Mouse (Mus musculus): ENCODE results near the gene Pvalb. TPM values are rescaled to one million over a fixed set of nuclear protein-coding genes. Genes with fewer than 3 reads are reported as not detected.

Gene Pvalb
- polyA plus RNA-seq, 1 experiment from 2014 or later, result 0.26 TPM

- no peaks in the 10 kb centered on the region for H3K27me3 ChIP-seq
- WGBS, result 63% methylated on average over 11 of the region's 11 CpGs
- peak overlapping the region; percentile 82 for H3K4me2 ChIP-seq
- H3K9ac ChIP-seq, result no peak overlapping the region
- H3K36me3 ChIP-seq, result no peaks in the 10 kb centered on the region
- no peak for ATAC-seq (ENCODE audit: borderline replicate concordance, extremely low read depth, low FRiP score, low TSS enrichment)
- peaks cover 16% of the 10 kb centered on the region for H3K4me1 ChIP-seq
- no peaks in the 10 kb centered on the region for H3K9me3 ChIP-seq
- peak overlapping the region; percentile 63; the same call in 1 of the 2 replicates for H3K4me3 ChIP-seq
- no peak overlapping the region for H3K27ac ChIP-seq
These were observed 33.8 kb downstream of the Pvalb start for GRCm38 (mm10) chr15:78172256-78172898.

GRCm38 (mm10) chr15:78171651-78172050 is 34.5 kb downstream of the Pvalb start:
- H3K27ac ChIP-seq, result no peak overlapping the region
- no peak for ATAC-seq (ENCODE audit: borderline replicate concordance, extremely low read depth, low FRiP score, low TSS enrichment)
- no peaks in the 10 kb centered on the region for H3K36me3 ChIP-seq
- H3K27me3 ChIP-seq, result no peaks in the 10 kb centered on the region
- no peak overlapping the region for H3K4me3 ChIP-seq
- H3K4me1 ChIP-seq, result peaks cover 16% of the 10 kb centered on the region
- no peaks in the 10 kb centered on the region for H3K9me3 ChIP-seq
- WGBS, result 89% methylated on average over 10 of the region's 10 CpGs
- H3K9ac ChIP-seq, result no peak overlapping the region
- H3K4me2 ChIP-seq, result no peak overlapping the region

DNA sequence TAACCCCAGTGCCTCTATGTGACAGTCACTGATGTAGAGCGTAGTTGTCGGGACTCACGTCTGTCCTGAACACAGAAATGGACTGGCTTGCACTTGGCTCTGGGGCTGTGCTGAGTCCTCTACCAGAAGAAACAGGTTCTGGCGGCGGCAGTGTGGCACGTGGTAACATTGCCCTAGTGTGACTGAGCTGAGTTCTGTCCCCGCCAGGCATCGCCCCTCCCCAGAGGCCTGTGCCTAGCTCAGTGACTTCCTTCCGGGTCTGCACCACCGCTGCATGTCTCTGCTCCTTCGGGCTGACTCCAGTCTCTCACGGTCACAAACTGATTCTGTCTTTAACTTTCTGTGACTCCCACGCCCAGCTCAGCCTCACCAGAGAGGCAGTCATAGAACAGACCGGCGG is 35.5 kb downstream of the Pvalb start:
- no peaks in the 10 kb centered on the region for H3K36me3 ChIP-seq
- 93% methylated on average over 15 of the region's 15 CpGs for WGBS
- ATAC-seq (ENCODE audit: borderline replicate concordance, extremely low read depth, low FRiP score, low TSS enrichment), result no peak

DNA sequence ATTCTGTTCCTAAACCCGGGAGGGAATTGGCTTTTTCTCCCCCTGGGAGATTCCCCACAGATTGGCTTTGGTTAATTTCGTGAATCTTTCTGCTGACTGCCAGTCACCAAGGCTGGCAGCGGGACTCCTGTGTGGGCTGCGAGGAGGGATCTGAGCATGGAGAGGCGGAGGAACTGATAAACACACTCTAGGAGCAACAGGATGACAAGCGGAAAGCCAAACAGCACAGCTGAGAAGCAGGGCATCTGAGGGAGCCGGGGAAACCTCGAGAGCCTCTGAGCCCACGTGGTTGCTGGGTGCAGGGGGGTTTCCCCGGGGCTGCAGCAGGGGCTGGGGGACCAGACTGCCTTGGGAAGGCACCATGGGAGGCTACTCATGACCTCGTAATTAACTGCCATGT is 36.6 kb downstream of the Pvalb start:
- 70% methylated on average over 11 of the region's 11 CpGs for WGBS
- Histone ChIP-seq H3K27ac (no peak overlapping the region), H3K36me3 (no peaks in the 10 kb centered on the region), H3K4me2 (no peak overlapping the region), H3K4me1 (peaks cover 10% of the 10 kb centered on the region), H3K27me3 (no peaks in the 10 kb centered on the region), H3K9me3 (no peaks in the 10 kb centered on the region), H3K4me3 (no peak overlapping the region), H3K9ac (no peak overlapping the region)
- no peak for ATAC-seq (ENCODE audit: borderline replicate concordance, extremely low read depth, low FRiP score, low TSS enrichment)

More for the DNA sequence above, 35.5 kb downstream of the Pvalb start:
- H3K27ac ChIP-seq, result no peak overlapping the region
- no peak overlapping the region for H3K4me2 ChIP-seq
- no peaks in the 10 kb centered on the region for H3K27me3 ChIP-seq
- H3K4me1 ChIP-seq, result peaks cover 16% of the 10 kb centered on the region
- no peak overlapping the region for H3K9ac ChIP-seq
- H3K4me3 ChIP-seq, result no peak overlapping the region
- no peaks in the 10 kb centered on the region for H3K9me3 ChIP-seq

DNA sequence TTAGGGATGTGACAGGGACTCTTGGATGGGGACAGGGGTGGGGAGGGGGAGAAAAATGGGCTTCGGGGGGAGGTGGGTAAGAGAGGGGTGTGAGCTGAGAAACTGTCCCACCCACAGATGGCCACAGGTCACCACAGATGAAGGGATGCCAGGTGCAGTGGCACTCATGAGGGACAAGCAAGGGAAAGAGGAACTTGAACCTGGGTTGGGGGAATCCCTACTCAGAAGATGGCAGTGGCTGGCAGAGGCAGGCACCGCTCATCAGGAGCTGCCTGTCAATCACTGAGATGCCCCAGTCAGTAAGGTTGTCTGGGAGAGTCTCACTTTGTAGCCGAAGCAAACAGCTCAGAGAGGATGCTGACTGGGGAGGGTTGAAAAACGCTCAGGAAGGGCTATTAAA is 40.9 kb downstream of the Pvalb start:
- H3K4me3 ChIP-seq, result no peak overlapping the region
- H3K27me3 ChIP-seq, result no peaks in the 10 kb centered on the region
- no peak for ATAC-seq (ENCODE audit: borderline replicate concordance, extremely low read depth, low FRiP score, low TSS enrichment)
- no peaks in the 10 kb centered on the region for H3K36me3 ChIP-seq
- no peak overlapping the region for H3K9ac ChIP-seq
- H3K9me3 ChIP-seq, result no peaks in the 10 kb centered on the region
- no peak overlapping the region for H3K4me2 ChIP-seq
- no peak overlapping the region for H3K27ac ChIP-seq
- no peaks in the 10 kb centered on the region for H3K4me1 ChIP-seq
- WGBS, result 83% methylated on average over 4 of the region's 4 CpGs

- no peak overlapping the region for H3K4me3 ChIP-seq
- no peak overlapping the region for H3K9ac ChIP-seq
- WGBS, result 91% methylated on average over 11 of the region's 11 CpGs
- H3K36me3 ChIP-seq, result no peaks in the 10 kb centered on the region
- no peaks in the 10 kb centered on the region for H3K4me1 ChIP-seq
- H3K27ac ChIP-seq, result no peak overlapping the region
- H3K27me3 ChIP-seq, result no peaks in the 10 kb centered on the region
- ATAC-seq (ENCODE audit: borderline replicate concordance, extremely low read depth, low FRiP score, low TSS enrichment), result no peak
- no peak overlapping the region for H3K4me2 ChIP-seq
- H3K9me3 ChIP-seq, result no peaks in the 10 kb centered on the region
These were observed 41.7 kb downstream of the Pvalb start for GRCm38 (mm10) chr15:78164466-78164865.

DNA sequence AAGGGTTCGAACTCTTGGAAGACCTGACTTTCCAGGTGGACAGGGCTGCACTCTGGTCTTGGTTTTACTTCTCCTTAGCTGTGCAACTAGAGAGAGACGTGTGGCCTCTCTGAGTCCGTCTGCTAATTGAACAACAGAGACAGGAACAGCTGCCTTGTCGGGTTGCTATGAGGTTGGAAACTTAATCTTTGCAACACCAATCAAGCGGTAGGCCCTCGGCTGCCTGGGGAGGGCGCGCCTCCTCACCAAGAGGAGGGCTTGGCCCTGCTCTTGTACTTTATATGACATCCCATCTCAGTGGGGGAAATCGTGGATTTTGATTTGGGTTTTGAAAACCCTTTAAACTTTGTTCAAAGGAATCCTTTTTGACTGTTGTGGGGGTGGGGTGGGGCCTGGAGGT is 44.3 kb downstream of the Pvalb start:
- Histone ChIP-seq H3K4me3 (no peak overlapping the region), H3K27me3 (no peaks in the 10 kb centered on the region), H3K4me1 (no peaks in the 10 kb centered on the region), H3K27ac (no peak overlapping the region), H3K9ac (no peak overlapping the region), H3K36me3 (no peaks in the 10 kb centered on the region), H3K9me3 (no peaks in the 10 kb centered on the region), H3K4me2 (no peak overlapping the region)
- WGBS, result 73% methylated on average over 9 of the region's 9 CpGs
- no peak for ATAC-seq (ENCODE audit: borderline replicate concordance, extremely low read depth, low FRiP score, low TSS enrichment)

- H3K27me3 ChIP-seq, result no peaks in the 10 kb centered on the region
These were observed 47.9 kb downstream of the Pvalb start for GRCm38 (mm10) chr15:78158335-78158734.

GRCm38 (mm10) chr15:78157824-78158223 is 48.4 kb downstream of the Pvalb start:
- H3K4me1 ChIP-seq, result no peaks in the 10 kb centered on the region
- no peak overlapping the region for H3K4me2 ChIP-seq
- ATAC-seq (ENCODE audit: borderline replicate concordance, extremely low read depth, low FRiP score, low TSS enrichment), result no peak
- no peaks in the 10 kb centered on the region for H3K36me3 ChIP-seq
- H3K27me3 ChIP-seq, result no peaks in the 10 kb centered on the region
- 55% methylated on average over 4 of the region's 4 CpGs for WGBS
- H3K4me3 ChIP-seq, result no peak overlapping the region
- H3K9ac ChIP-seq, result no peak overlapping the region
- H3K27ac ChIP-seq, result no peak overlapping the region
- no peaks in the 10 kb centered on the region for H3K9me3 ChIP-seq

More at GRCm38 (mm10) chr15:78158335-78158734, 47.9 kb downstream of the Pvalb start:
- WGBS, result 67% methylated on average over 4 of the region's 5 CpGs
- no peaks in the 10 kb centered on the region for H3K36me3 ChIP-seq
- no peak overlapping the region for H3K4me3 ChIP-seq
- no peak overlapping the region for H3K27ac ChIP-seq
- no peak overlapping the region for H3K4me2 ChIP-seq
- no peak for ATAC-seq (ENCODE audit: borderline replicate concordance, extremely low read depth, low FRiP score, low TSS enrichment)
- H3K4me1 ChIP-seq, result no peaks in the 10 kb centered on the region
- no peak overlapping the region for H3K9ac ChIP-seq
- no peaks in the 10 kb centered on the region for H3K9me3 ChIP-seq

DNA sequence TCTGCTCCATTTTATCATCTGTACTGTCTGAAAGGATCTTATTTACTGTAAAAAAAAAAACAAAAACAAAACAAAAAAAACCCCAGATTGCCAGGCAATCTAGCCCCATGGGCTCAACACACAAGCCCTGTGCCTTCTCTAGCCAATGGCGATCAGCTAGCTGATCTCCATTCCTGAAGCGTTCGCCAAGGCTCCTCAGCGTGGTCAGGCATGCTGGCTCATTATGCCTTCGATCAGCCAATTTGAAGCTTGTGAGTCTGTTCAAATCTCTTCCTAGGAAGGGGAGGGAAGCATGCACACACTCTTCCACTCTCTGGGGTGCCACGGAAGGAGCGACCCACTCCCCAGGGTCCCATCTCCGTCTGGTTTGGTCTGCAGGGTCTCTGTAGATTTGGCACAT is 48.9 kb downstream of the Pvalb start:
- ATAC-seq (ENCODE audit: borderline replicate concordance, extremely low read depth, low FRiP score, low TSS enrichment), result no peak
- Histone ChIP-seq H3K9ac (no peak overlapping the region), H3K4me3 (no peak overlapping the region), H3K9me3 (no peaks in the 10 kb centered on the region), H3K36me3 (no peaks in the 10 kb centered on the region), H3K4me2 (no peak overlapping the region), H3K4me1 (no peaks in the 10 kb centered on the region), H3K27me3 (no peaks in the 10 kb centered on the region), H3K27ac (no peak overlapping the region)
- WGBS, result 77% methylated on average over 8 of the region's 8 CpGs

DNA sequence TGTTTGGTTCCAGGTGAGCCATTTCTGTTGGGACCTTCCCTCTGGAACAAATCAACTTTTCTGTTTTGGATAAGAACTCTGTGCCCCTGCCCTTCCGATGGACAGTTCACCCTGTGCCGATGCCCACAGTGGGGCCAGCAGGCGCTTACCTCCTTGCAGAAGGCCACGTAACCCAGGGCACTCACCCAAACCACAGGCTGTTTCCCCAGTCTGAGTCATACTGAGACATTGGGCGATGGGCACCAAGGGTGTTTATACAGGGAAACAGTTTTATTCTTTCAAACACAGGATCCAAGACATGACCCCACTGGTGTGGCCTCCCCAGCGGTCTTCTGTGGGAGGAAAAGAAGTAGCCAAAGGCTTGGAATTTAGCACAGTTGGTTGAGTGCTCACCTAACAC is 50.8 kb downstream of the Pvalb start:
- no peaks in the 10 kb centered on the region for H3K4me1 ChIP-seq
- H3K4me2 ChIP-seq, result no peak overlapping the region
- H3K36me3 ChIP-seq, result no peaks in the 10 kb centered on the region
- no peak overlapping the region for H3K9ac ChIP-seq
- WGBS, result 82% methylated on average over 6 of the region's 6 CpGs
- H3K27ac ChIP-seq, result no peak overlapping the region
- no peaks in the 10 kb centered on the region for H3K27me3 ChIP-seq
- ATAC-seq (ENCODE audit: borderline replicate concordance, extremely low read depth, low FRiP score, low TSS enrichment), result no peak
- no peak overlapping the region for H3K4me3 ChIP-seq
- H3K9me3 ChIP-seq, result no peaks in the 10 kb centered on the region

DNA sequence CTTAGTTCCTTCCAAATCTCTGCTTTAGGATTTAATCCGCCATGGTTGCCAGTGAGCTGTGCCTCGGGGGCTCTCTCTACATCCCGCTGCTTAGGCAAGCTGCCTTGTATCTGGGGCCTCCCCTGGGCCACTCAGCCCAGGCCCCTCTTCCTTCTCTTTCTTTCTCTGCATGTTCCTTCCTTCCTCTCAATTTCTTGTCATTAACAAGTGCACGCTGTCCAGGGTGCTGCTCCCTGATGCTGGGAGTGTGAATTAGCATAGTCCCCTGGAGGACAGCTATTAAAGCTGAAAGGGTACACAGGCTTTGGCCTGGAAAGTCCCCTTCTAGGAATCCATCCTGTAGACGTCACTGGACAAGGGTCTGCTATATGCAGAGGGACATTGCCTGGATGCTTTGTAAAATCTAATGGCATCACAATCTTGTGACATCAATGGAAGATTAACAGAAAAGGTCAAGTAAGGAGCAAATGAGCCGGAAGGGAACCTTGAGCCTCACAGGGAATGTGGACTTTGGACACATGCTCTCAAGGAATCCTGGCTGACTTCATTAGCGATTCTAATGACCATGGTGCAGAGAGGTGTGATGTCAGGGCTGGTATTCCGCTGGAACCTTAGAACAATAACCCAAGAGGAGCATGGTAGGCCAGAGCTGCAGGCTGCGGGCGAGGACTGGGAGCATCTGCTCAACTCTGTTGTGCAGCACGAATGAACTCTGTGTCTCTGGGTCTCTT is 53.0 kb downstream of the Pvalb start:
- Histone ChIP-seq H3K4me1 (no peaks in the 10 kb centered on the region), H3K4me2 (no peak overlapping the region), H3K9me3 (no peaks in the 10 kb centered on the region), H3K27ac (no peak overlapping the region), H3K36me3 (no peaks in the 10 kb centered on the region), H3K9ac (no peak overlapping the region), H3K27me3 (no peaks in the 10 kb centered on the region), H3K4me3 (no peak overlapping the region)
- ATAC-seq (ENCODE audit: borderline replicate concordance, extremely low read depth, low FRiP score, low TSS enrichment), result no peak
- WGBS, result 55% methylated on average over 11 of the region's 11 CpGs

Measured in lung, embryonic 15.5 days (tissue).